Mouse (Mus musculus) intestine, postnatal 0 days (tissue): ENCODE results near the gene Cebpb. TPM values are rescaled to one million over a fixed set of nuclear protein-coding genes. Genes with fewer than 3 reads are reported as not detected.

Source experiments
- ATAC-seq: fragments of 200-750 bp; cut with Nextera tagmentation; 2 replicates; pipeline ENCODE4 v1.8.0; 2017; ENCODE audit warnings: mild to moderate bottlenecking, moderate TSS enrichment, moderate library complexity
- H3K27ac ChIP-seq: fragments of 300-500 bp; sonication (generic); 2 replicates; pipeline ENCODE4 v1.5.1; 2014; ENCODE audit warnings: mild to moderate bottlenecking, low read depth, low read length, moderate library complexity
- H3K27me3 ChIP-seq: fragments of 300-500 bp; sonication (generic); replicated peaks from 2 replicates; pipeline ENCODE4 v1.6.1; 2014; ENCODE audit warnings: low read length, mixed read lengths; ENCODE audit not compliant: control insufficient read depth, insufficient read depth
- H3K36me3 ChIP-seq: fragments of 300-500 bp; sonication (generic); 2 replicates; pipeline ENCODE4 v1.6.1; 2014; ENCODE audit warnings: mild to moderate bottlenecking, moderate library complexity; ENCODE audit not compliant: control insufficient read depth, insufficient read depth
- H3K4me1 ChIP-seq: fragments of 300-500 bp; sonication (generic); replicated peaks from 2 replicates; pipeline ENCODE4 v1.6.1; 2014; ENCODE audit warnings: antibody characterized with exemption, low read length, mixed read lengths; ENCODE audit not compliant: control insufficient read depth, insufficient read depth
- H3K4me2 ChIP-seq: fragments of 300-500 bp; sonication (generic); replicated peaks from 2 replicates; pipeline ENCODE4 v1.6.1; 2014; ENCODE audit warnings: low read depth, mild to moderate bottlenecking, moderate library complexity
- H3K4me3 ChIP-seq: fragments of 300-500 bp; sonication (generic); 2 replicates; pipeline ENCODE4 v1.5.1; 2014; ENCODE audit warnings: low read depth, low read length
- H3K9ac ChIP-seq: fragments of 300-500 bp; sonication (generic); 2 replicates; pipeline ENCODE4 v1.6.1; 2014; ENCODE audit warnings: mild to moderate bottlenecking, low read depth, low read length
- H3K9me3 ChIP-seq: fragments of 300-500 bp; sonication (generic); 2 replicates; pipeline ENCODE4 v1.6.1; 2016; ENCODE audit warnings: mixed run types; ENCODE audit not compliant: control insufficient read depth
- CTCF ChIP-seq: sonication (generic); IDR thresholded peaks from 2 replicates; pipeline ENCODE4 v1.5.1; 2016; ENCODE audit warnings: low read depth, mild to moderate bottlenecking, control low read depth, antibody characterized with exemption, moderate library complexity
- WGBS: fragments of 180-500 bp; shearing (Covaris S2); extraction: QIAGEN DNeasy Blood & Tissue Kit; methylation state at CpG from one replicate; pipeline ENCODE4 v1.1.7; 2014; 5-methylcytosine and 5-hydroxymethylcytosine counted together
- polyA plus RNA-seq: library from polyadenylated mRNA; unstranded; fragments of >200 nt; fragmentation: Nextera tagmentation; extraction: Ambion mirVana; gene quantifications from 2 replicates; pipeline ENCODE4 v1.2.1, GENCODE M21; 2015

The Cebpb gene
- polyA plus RNA-seq, 1 experiment from 2014 or later, result 52.6 TPM

GRCm38 (mm10) chr2:167662713-167663112, 26.0 kb upstream of the Cebpb start:
- peaks cover 4% of the 10 kb centered on the region; the same call in 1 of the 2 replicates for H3K36me3 ChIP-seq
- WGBS, result 55% methylated on average over 6 of the region's 6 CpGs
- no peak overlapping the region for H3K4me3 ChIP-seq
- no peak overlapping the region for H3K9ac ChIP-seq
- no peak overlapping the region for H3K4me2 ChIP-seq
- H3K9me3 ChIP-seq, result no peaks in the 10 kb centered on the region
- TF ChIP-seq CTCF, result no peak
- no peak overlapping the region for H3K27ac ChIP-seq
- H3K27me3 ChIP-seq, result no peaks in the 10 kb centered on the region
- ATAC-seq, result no peak
- peaks cover 24% of the 10 kb centered on the region for H3K4me1 ChIP-seq

GRCm38 (mm10) chr2:167665972-167666713, 22.6 kb upstream of the Cebpb start:
- 78% methylated on average over 18 of the region's 18 CpGs for WGBS
- no peaks in the 10 kb centered on the region for H3K36me3 ChIP-seq
- no peak for TF ChIP-seq CTCF
- no peak overlapping the region for H3K4me2 ChIP-seq
- no peak overlapping the region for H3K4me3 ChIP-seq
- no peaks in the 10 kb centered on the region for H3K27me3 ChIP-seq
- H3K27ac ChIP-seq, result no peak overlapping the region
- no peak for ATAC-seq
- H3K9ac ChIP-seq, result no peak overlapping the region
- no peaks in the 10 kb centered on the region for H3K9me3 ChIP-seq
- H3K4me1 ChIP-seq, result peaks cover 8% of the 10 kb centered on the region

GRCm38 (mm10) chr2:167668426-167668825, 20.3 kb upstream of the Cebpb start:
- H3K4me1 ChIP-seq, result no peaks in the 10 kb centered on the region
- WGBS, result 85% methylated on average over 5 of the region's 5 CpGs
- no peaks in the 10 kb centered on the region for H3K36me3 ChIP-seq
- H3K9me3 ChIP-seq, result no peaks in the 10 kb centered on the region
- TF ChIP-seq CTCF, result no peak
- H3K4me3 ChIP-seq, result no peak overlapping the region
- no peak overlapping the region for H3K27ac ChIP-seq
- H3K9ac ChIP-seq, result no peak overlapping the region
- ATAC-seq, result no peak
- no peaks in the 10 kb centered on the region for H3K27me3 ChIP-seq
- H3K4me2 ChIP-seq, result no peak overlapping the region

- Histone ChIP-seq H3K9me3 (no peaks in the 10 kb centered on the region), H3K9ac (no peak overlapping the region), H3K36me3 (no peaks in the 10 kb centered on the region), H3K4me1 (no peaks in the 10 kb centered on the region), H3K4me3 (no peak overlapping the region), H3K27ac (no peak overlapping the region), H3K4me2 (no peak overlapping the region), H3K27me3 (no peaks in the 10 kb centered on the region)
- 46% methylated on average over 4 of the region's 4 CpGs for WGBS
- ATAC-seq, result no peak
- no peak for TF ChIP-seq CTCF
Observed at GRCm38 (mm10) chr2:167669398-167669797, 19.3 kb upstream of the Cebpb start.

DNA sequence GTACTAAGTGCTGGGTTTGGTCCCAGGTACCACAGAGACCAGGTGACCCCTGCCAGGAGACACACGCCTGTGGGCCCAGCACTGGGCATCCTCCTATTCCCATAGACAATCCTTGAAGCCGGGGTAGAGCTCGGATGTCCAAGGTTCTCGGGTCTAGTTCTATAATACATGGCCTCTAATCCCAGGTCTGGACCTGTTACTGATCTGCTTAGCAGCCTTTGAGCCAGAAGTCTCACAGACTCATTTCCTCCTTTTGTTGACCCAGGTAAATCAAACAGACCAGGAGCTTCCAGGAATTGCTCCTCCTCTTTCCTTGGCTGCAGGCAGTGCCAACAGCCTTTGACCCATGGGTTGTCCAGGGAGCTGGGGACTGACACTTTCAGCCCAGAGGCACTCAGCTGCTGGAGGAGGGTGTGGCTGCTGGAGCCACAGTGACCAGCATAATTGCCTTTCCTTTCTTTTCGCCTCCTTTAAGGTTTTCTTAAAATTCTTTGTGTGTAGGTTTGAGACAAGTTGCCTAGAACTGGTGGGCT, 17.5 kb upstream of the Cebpb start:
- WGBS, result 37% methylated on average over 5 of the region's 5 CpGs
- peak; percentile 73 for ATAC-seq
- Histone ChIP-seq H3K9ac (no peak overlapping the region), H3K9me3 (no peaks in the 10 kb centered on the region), H3K36me3 (no peaks in the 10 kb centered on the region), H3K4me3 (no peak overlapping the region), H3K4me2 (peak overlapping the region; percentile 35), H3K27me3 (no peaks in the 10 kb centered on the region), H3K4me1 (no peaks in the 10 kb centered on the region), H3K27ac (peak overlapping the region; percentile 85)
- TF ChIP-seq CTCF, result no peak

GRCm38 (mm10) chr2:167672212-167672685, 16.5 kb upstream of the Cebpb start:
- Histone ChIP-seq H3K4me1 (no peaks in the 10 kb centered on the region), H3K9me3 (no peaks in the 10 kb centered on the region), H3K9ac (no peak overlapping the region), H3K27me3 (no peaks in the 10 kb centered on the region), H3K4me3 (no peak overlapping the region), H3K27ac (no peak overlapping the region), H3K36me3 (no peaks in the 10 kb centered on the region), H3K4me2 (peak overlapping the region; percentile 35; the same call in 1 of the 2 replicates)
- 38% methylated on average over 13 of the region's 13 CpGs for WGBS
- no peak for TF ChIP-seq CTCF
- ATAC-seq, result no peak
